ENCODE assay signal across 7 mouse cellular contexts in the genomic region with DNA sequence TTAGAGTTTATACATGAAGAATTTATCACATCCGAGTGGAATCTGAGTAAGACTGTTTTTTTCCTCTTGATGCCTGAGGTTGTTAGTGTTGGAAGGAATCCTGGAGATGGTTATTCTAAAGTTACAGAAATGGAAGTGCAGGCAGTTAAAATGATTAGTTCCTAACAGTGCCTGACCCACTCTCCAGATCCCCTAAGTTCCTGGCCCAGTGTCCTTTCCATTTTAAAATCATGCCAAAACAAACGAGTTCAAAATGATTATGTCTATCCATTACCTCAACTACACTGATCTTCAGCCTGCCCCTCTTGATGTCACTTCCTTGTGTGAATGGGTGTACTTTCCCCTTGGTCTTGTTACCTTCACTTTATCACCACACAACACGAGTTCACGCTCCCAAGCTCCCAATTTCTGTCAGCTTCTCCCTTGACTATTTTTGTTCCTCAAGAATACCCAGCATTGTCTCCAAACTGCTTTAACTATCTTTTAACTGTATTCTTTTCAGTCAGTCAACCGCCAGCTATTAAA. TPM values are rescaled to one million over a fixed set of nuclear protein-coding genes. Genes with fewer than 3 reads are reported as not detected.
DNase-seq lines count a peak whose midpoint lies in the region; ATAC-seq and TF ChIP-seq lines count a peak whose summit lies in the region.

No protein-coding gene starts in this region.

- no peak for ATAC-seq in heart, embryonic 15.5 days (replicated peaks; ENCODE audit: insufficient number of reproducible peaks, insufficient read depth, low FRiP score, low read depth)
- no peak for ATAC-seq in liver, embryonic 14.5 days (ENCODE audit: insufficient read depth)
- ATAC-seq in frontal cortex, adult (ENCODE audit: low TSS enrichment), result no peak

- no peak overlapping the region for H3K27ac ChIP-seq in heart, embryonic 15.5 days
- H3K27ac ChIP-seq in liver, embryonic 14.5 days, result no peak overlapping the region

- peaks cover 17% of the 10 kb centered on the region for H3K4me1 ChIP-seq in heart, embryonic 15.5 days (replicated peaks)
- no peaks in the 10 kb centered on the region for H3K4me1 ChIP-seq in liver, embryonic 14.5 days (replicated peaks; ENCODE audit: control insufficient read depth in 2 of 2, insufficient read depth in 2 of 2, low read length in 1 of 2)

- H3K36me3 ChIP-seq in heart, embryonic 15.5 days, result no peaks in the 10 kb centered on the region
- no peaks in the 10 kb centered on the region for H3K36me3 ChIP-seq in liver, embryonic 14.5 days (replicated peaks; ENCODE audit: control insufficient read depth, insufficient read depth, low read depth)

- peak overlapping the region; percentile 65 for H3K4me3 ChIP-seq in heart, embryonic 15.5 days
- H3K4me3 ChIP-seq in liver, embryonic 14.5 days (ENCODE audit: insufficient read depth in 1 of 2, low read depth in 2 of 2, low read length in 2 of 2), result no peak overlapping the region

- TF ChIP-seq EP300 in liver, embryonic 14.5 days (IDR thresholded peaks at IDR 0.05; ENCODE audit: low read depth), result no peak

- 35% methylated on average over 5 of the region's 5 CpGs for WGBS in heart, embryonic 15.5 days
- 45% methylated on average over 5 of the region's 5 CpGs for WGBS in liver, embryonic 14.5 days (ENCODE audit: insufficient replicate concordance)

- peak overlapping the region; percentile 88 for H3K9ac ChIP-seq in heart, embryonic 15.5 days
- H3K9ac ChIP-seq in liver, embryonic 14.5 days (replicated peaks), result no peak overlapping the region

- H3K27me3 ChIP-seq in heart, embryonic 15.5 days, result peaks cover 17% of the 10 kb centered on the region
- peaks cover 55% of the 10 kb centered on the region for H3K27me3 ChIP-seq in liver, embryonic 14.5 days (ENCODE audit: control insufficient read depth, insufficient read depth, low read length)

- TF ChIP-seq CTCF in liver, embryonic 14.5 days (IDR thresholded peaks at IDR 0.05; ENCODE audit: low read depth), result no peak

- H3K9me3 ChIP-seq in heart, embryonic 15.5 days (replicated peaks), result no peaks in the 10 kb centered on the region
- no peaks in the 10 kb centered on the region for H3K9me3 ChIP-seq in liver, embryonic 14.5 days (ENCODE audit: control insufficient read depth, low read length)

- DNase-seq in CD4-positive, CD25-positive, alpha-beta regulatory T cell, adult 2 months (ENCODE audit: low read depth, low spot score), result peak; percentile 68
- DNase-seq in NIH3T3 (ENCODE audit: low read depth), result peak; percentile 60
- no peak for DNase-seq in liver, embryonic 14.5 days (ENCODE audit: low read depth in 3 of 3, low spot score in 3 of 3)
- DNase-seq in cerebellum, adult 11-12 months, result no peak
- DNase-seq in right cerebral cortex, adult 18-20 months, result no peak

- peak overlapping the region; percentile 93 for H3K4me2 ChIP-seq in heart, embryonic 15.5 days
- H3K4me2 ChIP-seq in liver, embryonic 14.5 days (ENCODE audit: low read depth), result 0 out of 2 replicates have a peak overlapping the region, but pooled peaks have one; percentile 44

RNA-seq across cellular contexts. Expression of gene Hdgfl3, which starts 1.7 kb away (rescaled TPM):
- polyA plus RNA-seq in heart, embryonic 15.5 days (2015; fragmentation: Nextera tagmentation; extraction: Ambion mirVana), result 10.8 and 11.0 TPM in 2 replicates
- polyA plus RNA-seq in liver, embryonic 14.5 days (2012; rRNA removed), result 0.15 and 0.27 TPM in 2 replicates
- polyA plus RNA-seq in liver, embryonic 14.5 days (2014; fragmentation: Nextera tagmentation; extraction: Ambion mirVana), result 0.33 and 0.43 TPM in 2 replicates

RNA-seq across cellular contexts. Expression of gene Bnc1, which starts 59.5 kb away (rescaled TPM):
- polyA plus RNA-seq in heart, embryonic 15.5 days (2015; fragmentation: Nextera tagmentation; extraction: Ambion mirVana), result 3.1 and 4.1 TPM in 2 replicates
- 0.22 and 0.28 TPM in 2 replicates for polyA plus RNA-seq in liver, embryonic 14.5 days (2012; rRNA removed)
- 0.27 and 0.54 TPM in 2 replicates for polyA plus RNA-seq in liver, embryonic 14.5 days (2014; fragmentation: Nextera tagmentation; extraction: Ambion mirVana)

Comparison
In these comparisons a context has a peak if more than half of its experiments do, and no peak if none do; other contexts are left out.
1. DNase-seq: peak in CD4-positive, CD25-positive, alpha-beta regulatory T cell, adult 2 months (single experiment) and NIH3T3 (single experiment); none in liver, embryonic 14.5 days (0 of 3), cerebellum, adult 11-12 months (single experiment) and right cerebral cortex, adult 18-20 months (single experiment).